Mouse (Mus musculus) cerebellum, adult 2 months (tissue): ENCODE data around the gene Vgf. TPM values are rescaled to one million over a fixed set of nuclear protein-coding genes. Genes with fewer than 3 reads are reported as not detected.

ENCODE experiments used
- DNase-seq, 2 experiments: peaks; one replicate each; pipeline ENCODE4 v3.0.0; 2021
- H3K27ac ChIP-seq: fragments of 200-500 bp; 2 replicates; pipeline ENCODE4 v1.5.1; 2012; ENCODE audit warnings: low read length, control low read depth, inconsistent platforms; ENCODE audit not compliant: insufficient read depth
- H3K27me3 ChIP-seq: fragments of 200-500 bp; 2 replicates; pipeline ENCODE4 v1.6.1; 2012; ENCODE audit warnings: inconsistent platforms, mild to moderate bottlenecking, low read length, moderate library complexity; ENCODE audit not compliant: control insufficient read depth, insufficient read depth
- H3K4me1 ChIP-seq: fragments of 200-500 bp; 2 replicates; pipeline ENCODE4 v1.6.1; 2011; ENCODE audit warnings: low read length; ENCODE audit not compliant: control insufficient read depth, insufficient read depth
- H3K4me3 ChIP-seq: fragments of 200-500 bp; replicated peaks from 2 replicates; pipeline ENCODE3; 2011; ENCODE audit warnings: mild to moderate bottlenecking, low read depth, low read length, control low read depth; ENCODE audit not compliant: insufficient read depth
- CTCF ChIP-seq: fragments of 200-500 bp; IDR thresholded peaks from 2 replicates; pipeline ENCODE4 v1.5.1; 2011; ENCODE audit warnings: low read depth, mild to moderate bottlenecking, control low read depth, low read length, moderate library complexity, borderline replicate concordance; ENCODE audit not compliant: insufficient read depth
- POLR2A ChIP-seq: fragments of 200-500 bp; IDR thresholded peaks from 2 replicates; pipeline ENCODE4 v1.6.1; 2011; ENCODE audit warnings: low read length, control low read depth, borderline replicate concordance; ENCODE audit not compliant: insufficient read depth
- WGBS: fragments of 180-500 bp; shearing (Covaris S2); methylation state at CpG from one replicate; pipeline ENCODE4 v1.1.7; 2018; 5-methylcytosine and 5-hydroxymethylcytosine counted together
- polyA plus RNA-seq: library from polyadenylated mRNA; depleted of rRNA; stranded (reverse); fragments of >200 nt; gene quantifications from 2 replicates; pipeline ENCODE4 v1.2.3, GENCODE M21; 2012

The Vgf gene
- polyA plus RNA-seq, 1 experiment, result 62.1 TPM

DNA sequence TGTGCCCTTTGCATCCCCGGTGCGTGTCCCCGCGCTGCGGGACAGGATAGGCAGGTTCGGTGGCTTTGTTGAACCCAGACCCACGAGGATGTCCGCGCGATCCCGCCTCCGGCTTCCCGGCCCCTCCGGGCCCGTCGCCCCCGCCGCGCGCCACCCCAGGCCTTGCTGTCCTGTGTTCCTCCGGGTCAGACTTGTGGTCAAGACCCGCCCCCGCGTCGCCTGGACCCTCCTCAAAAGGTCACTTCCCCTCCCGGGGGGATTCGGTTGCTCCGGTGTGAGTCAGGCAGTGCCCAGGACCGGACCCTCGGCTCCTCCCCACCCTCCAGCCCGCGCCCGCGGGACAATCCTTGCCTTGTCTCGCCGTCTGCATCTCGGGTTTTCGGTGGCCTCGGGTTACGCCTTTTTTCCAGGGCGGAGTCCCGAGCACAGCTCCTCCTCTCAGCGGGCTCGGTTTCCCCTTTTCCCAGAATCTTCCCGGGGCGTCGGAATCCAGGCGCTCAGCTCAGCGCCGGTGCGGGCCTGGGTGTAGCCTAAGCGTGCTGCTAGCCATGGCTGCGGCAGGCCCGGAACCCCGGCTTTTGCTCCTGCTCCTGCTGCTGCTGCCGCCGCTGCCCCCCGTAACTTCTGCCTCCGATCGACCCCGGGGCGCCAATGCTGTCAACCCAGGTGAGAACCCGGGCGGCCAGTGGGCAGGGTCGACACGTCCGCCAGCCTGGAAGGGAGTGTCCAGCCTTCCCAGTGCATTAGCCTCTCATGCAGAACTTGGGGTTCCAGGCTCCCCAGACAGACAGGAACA is 38.9 kb upstream of the Vgf start:
- WGBS, result under 1% methylated on average over 67 of the region's 67 CpGs
- Histone ChIP-seq H3K27ac (peak overlapping the region; percentile 27; the same call in 1 of the 2 replicates), H3K4me3 (peak overlapping the region; percentile 77), H3K4me1 (no peaks in the 10 kb centered on the region), H3K27me3 (no peaks in the 10 kb centered on the region)
- no peak for DNase-seq
- TF ChIP-seq CTCF (no peak), POLR2A (peak; percentile 32; the same call in 1 of the 2 replicates)

DNA sequence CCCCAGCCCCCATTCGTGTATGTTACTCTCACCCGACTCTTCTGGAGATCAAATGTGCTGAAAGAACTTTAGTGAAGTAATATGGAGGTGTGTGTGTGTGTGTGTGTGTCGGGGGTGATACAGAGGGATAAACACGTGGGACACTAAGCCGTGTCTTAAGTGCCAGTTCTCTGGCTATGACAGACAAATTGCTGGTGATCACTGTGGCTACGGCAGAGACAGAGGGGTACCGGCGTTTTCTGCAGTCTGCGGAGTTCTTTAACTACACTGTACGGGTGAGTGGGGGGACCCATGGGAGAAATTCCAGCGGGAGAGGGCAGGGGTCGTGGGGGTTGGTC is 38.3 kb upstream of the Vgf start, which contains the start of gene Znhit1:
TSS of gene Znhit1 (minus strand) at position 88 of the 338 bp plus-strand sequence.
- TF ChIP-seq POLR2A (no peak), CTCF (no peak)
- no peak for DNase-seq
- H3K4me3 ChIP-seq, result peak within 1 kb of the TSS; percentile 77
- peak within 1 kb of the TSS; percentile 27; the same call in 1 of the 2 replicates for H3K27ac ChIP-seq
- no peaks in the 10 kb centered on the region for H3K4me1 ChIP-seq
- no peaks in the 10 kb centered on the region for H3K27me3 ChIP-seq
- 2% methylated on average over 12 of the region's 12 CpGs for WGBS

DNA sequence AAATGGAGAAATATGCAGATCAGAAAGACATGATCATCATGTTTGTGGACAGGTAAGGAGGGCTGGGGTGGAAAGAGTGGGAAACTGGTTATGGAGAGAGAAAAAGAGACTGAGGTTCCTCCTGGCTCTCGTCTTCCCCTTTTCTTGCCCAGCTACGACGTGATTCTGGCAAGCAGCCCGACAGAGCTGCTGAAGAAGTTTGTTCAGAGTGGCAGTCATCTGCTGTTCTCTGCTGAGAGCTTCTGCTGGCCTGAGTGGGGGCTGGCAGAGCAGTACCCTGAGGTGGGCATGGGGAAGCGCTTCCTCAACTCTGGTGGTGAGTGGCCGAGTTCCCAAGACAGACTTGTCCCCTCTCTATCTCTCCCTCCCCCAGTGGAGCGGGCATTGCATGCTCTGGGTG is 37.8 kb upstream of the Vgf start:
- no peaks in the 10 kb centered on the region for H3K27me3 ChIP-seq
- DNase-seq, result no peak
- H3K4me1 ChIP-seq, result no peaks in the 10 kb centered on the region
- peak overlapping the region; percentile 77 for H3K4me3 ChIP-seq
- TF ChIP-seq CTCF, result no peak
- TF ChIP-seq POLR2A, result no peak
- 23% methylated on average over 7 of the region's 7 CpGs for WGBS
- H3K27ac ChIP-seq, result no peak overlapping the region

DNA sequence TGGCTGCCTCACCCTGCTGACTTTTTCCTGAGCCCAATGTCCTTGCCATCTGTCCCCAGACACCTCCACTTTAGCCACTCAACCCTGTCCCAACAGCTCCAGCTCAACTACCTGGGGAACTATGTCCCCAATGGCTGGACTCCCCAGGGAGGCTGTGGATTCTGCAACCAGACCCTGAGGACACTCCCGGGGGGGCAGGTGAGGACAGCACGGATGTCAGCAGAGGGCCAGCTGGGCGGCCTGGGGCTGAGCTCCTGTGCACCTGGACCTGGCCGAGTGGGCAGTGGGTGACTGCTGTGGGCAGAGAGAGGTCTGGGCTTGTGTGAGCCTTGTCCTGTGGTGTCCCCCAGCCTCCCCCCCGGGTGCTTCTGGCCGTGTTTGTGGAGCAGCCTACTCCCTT is 36.4 kb upstream of the Vgf start:
- no peak for DNase-seq
- WGBS, result 86% methylated on average over 6 of the region's 6 CpGs
- H3K4me1 ChIP-seq, result no peaks in the 10 kb centered on the region
- no peaks in the 10 kb centered on the region for H3K27me3 ChIP-seq
- H3K4me3 ChIP-seq, result no peak overlapping the region
- TF ChIP-seq POLR2A (no peak), CTCF (no peak)
- H3K27ac ChIP-seq, result no peak overlapping the region

DNA sequence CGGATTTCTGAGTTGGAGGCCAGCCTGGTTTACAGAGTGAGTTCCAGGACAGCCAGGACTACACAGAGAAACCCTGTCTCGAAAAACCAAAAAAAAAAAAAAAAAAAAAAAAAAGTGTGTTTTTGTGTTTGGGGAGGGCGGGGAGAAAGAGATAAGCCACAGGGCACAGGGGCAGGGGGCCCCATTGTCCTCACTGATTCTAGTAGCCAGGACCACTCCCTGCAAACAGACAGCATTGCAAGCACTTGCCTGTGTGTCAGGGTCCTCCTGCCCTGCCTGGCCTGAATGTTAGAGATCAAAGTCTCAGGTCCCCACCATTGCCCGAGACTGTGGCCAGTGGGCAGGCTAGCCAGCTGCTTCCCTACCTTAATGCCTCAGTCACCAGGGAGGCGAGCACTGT is 26.7 kb upstream of the Vgf start:
- no peak for TF ChIP-seq CTCF
- TF ChIP-seq POLR2A, result no peak
- WGBS, result 76% methylated on average over 5 of the region's 5 CpGs
- Histone ChIP-seq H3K4me1 (no peaks in the 10 kb centered on the region), H3K4me3 (no peak overlapping the region), H3K27me3 (no peaks in the 10 kb centered on the region), H3K27ac (no peak overlapping the region)
- no peak for DNase-seq

DNA sequence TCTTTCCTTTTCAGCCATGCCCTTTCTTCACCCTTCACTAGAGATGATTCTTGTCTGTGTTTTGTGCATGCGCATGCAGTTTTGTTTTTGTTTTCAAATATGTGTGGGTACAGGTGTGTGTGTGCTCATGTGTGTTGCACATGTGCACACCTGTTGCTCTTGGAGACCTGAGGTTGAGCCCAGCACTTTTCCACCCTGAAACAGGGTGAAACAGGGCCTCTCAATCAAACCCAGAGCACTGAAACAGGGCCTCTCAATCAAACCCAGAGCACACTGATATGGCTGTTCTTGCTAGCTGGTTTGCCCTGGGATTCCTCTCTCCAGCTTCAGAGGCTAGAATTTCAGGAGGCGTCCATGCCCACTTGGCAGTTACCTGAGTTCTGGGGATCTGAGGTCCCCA is 25.6 kb upstream of the Vgf start:
- WGBS, result 85% methylated on average over 2 of the region's 2 CpGs
- H3K4me1 ChIP-seq, result no peaks in the 10 kb centered on the region
- H3K4me3 ChIP-seq, result no peak overlapping the region
- no peak overlapping the region for H3K27ac ChIP-seq
- DNase-seq, result no peak
- no peak for TF ChIP-seq CTCF
- TF ChIP-seq POLR2A, result no peak
- H3K27me3 ChIP-seq, result no peaks in the 10 kb centered on the region

DNA sequence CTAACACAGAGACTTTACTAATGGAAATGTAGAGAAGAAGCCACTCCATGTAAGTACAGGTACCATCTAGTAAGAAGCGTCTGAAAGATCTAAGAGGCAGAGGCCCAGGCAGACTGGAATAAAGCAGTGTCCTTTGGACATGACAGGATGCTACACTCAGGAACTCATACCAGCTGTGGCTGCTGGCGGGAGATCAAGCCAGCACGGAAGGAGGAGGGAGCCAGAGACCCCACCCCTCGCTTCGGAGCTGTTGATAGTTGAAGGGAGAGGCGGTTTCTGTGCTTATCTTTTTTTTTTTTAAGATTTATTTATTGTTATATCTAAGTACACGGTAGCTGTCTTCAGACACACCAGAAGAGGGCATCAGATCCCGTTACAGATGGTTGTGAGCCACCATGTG is 18.9 kb upstream of the Vgf start:
- H3K27ac ChIP-seq, result no peak overlapping the region
- 31% methylated on average over 8 of the region's 8 CpGs for WGBS
- DNase-seq, result no peak
- H3K4me3 ChIP-seq, result no peak overlapping the region
- no peaks in the 10 kb centered on the region for H3K4me1 ChIP-seq
- TF ChIP-seq CTCF, result no peak
- TF ChIP-seq POLR2A, result no peak
- H3K27me3 ChIP-seq, result no peaks in the 10 kb centered on the region

DNA sequence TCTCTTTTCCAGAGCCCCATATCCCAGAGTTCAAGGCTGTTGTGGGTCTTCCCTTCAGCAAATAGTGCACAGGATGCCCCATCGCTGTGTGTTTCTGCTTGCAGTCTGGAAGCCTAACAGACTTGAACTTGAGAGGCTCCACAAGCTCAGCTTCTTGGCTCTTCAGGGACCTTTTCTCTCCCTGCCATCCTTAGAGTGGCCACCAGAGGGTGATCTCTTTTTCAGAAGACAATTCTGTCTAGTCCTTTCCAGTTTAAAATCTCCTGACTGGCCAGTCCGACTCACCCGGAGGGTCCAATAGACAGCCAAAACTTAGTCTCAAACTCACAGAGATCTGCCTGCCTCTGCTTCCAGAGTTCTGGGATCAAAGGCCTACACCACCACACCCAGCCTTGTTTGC is 16.2 kb upstream of the Vgf start:
- no peak overlapping the region for H3K27ac ChIP-seq
- TF ChIP-seq CTCF (peak; percentile 40; the same call in 1 of the 2 replicates), POLR2A (no peak)
- peak; percentile 34 to 47 for DNase-seq
- H3K27me3 ChIP-seq, result no peaks in the 10 kb centered on the region
- 11% methylated on average over 3 of the region's 3 CpGs for WGBS
- H3K4me1 ChIP-seq, result no peaks in the 10 kb centered on the region
- no peak overlapping the region for H3K4me3 ChIP-seq
